Mouse (Mus musculus): ENCODE data around the gene Atp2a3.
A peak's percentile ranks its signal among the peaks of the same experiment; 100 is the strongest.

Gene Atp2a3

GRCm38 (mm10) chr11:72954216-72954615 is 6.8 kb upstream of the Atp2a3 start:
- DNase-seq (ENCODE audit: low read depth) = no peak

DNA sequence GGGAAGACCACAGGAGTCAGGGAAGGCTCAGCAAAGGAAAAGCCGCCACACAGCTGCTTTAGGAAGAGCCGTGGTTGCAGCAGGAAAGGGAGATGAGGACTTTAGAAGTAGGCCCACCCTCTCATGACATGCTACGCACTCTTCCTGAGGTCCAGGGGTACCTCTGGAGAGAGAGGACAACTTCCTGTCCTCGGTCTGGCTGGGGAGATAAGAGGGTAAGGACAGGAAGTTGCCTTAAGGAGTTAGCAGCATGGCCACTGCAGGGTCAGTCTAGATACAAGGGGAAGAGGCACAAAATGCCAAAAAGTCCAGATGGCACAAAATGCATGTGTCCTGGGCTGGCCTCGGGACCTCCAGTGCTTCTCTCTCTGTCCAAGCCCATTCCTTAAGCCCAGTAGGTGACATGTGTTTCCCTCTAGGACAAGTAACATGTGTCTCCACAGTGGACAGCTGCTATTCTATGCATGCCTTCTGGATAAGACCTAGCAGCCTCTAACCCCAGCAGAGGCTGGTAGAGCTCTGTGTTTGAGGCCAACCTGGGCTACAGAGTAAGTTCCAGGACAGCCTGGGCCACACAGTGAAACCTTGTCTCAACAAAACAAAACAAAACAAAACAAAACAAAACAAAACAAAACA is 5.5 kb upstream of the Atp2a3 start:
- no peak for DNase-seq (ENCODE audit: low read depth)

DNA sequence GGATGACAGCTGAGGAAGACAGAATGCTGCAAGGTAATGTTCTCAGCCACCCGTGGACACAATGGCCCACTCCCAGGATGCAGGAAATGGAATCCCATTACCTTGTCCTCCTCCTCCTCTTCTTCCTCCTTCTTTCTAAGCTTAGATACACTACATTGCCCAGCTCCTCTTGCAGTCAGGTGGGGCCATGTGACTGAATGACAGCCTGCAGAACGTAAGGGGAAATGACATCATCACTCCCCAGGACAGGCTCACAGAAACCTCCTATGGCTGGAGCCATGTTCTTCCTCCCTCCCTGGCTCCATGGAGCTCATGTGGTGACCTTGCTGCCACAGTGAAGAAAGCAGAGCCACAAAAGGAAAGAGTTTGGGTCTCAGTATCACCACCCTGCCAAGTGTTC is 3.7 kb upstream of the Atp2a3 start:
- DNase-seq (ENCODE audit: low read depth) = no peak

DNA sequence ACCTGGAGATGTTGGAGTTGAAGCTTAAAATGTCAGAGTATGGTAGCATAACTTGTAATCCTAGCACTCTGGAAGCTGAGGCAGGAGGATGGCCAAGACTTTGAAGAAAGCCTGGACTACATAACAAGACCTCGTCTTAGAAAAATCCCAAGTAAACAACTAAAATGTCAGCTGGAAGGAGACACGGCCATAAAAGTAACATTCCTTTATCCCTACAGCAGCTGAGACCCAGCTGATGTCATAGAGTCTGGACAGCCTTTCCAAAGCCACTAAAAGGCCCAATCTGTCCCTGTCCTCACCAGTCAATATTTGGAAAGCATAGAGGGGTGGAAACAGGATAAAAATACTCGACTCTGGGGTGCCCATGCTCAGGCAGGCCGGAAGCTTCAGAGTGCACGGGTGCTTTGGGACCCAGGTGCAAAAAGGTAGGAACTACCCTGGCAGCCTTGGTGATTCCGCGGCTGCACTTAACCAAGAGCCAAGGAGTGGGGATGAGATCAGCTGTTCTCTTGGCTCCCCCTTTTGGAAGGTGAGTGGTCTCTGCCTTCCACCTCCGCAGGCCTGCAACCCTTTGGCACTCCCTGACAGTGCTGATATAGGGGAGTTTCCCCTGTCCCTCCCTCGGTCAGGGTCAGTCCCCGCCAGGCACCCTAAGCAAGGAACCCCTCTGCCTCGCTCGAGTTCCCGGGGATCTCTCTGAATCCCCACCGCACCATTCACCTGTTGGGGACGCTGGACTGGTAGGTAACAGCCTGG is 867 bp upstream of the Atp2a3 start:
- DNase-seq (ENCODE audit: low read depth) = no peak

DNA sequence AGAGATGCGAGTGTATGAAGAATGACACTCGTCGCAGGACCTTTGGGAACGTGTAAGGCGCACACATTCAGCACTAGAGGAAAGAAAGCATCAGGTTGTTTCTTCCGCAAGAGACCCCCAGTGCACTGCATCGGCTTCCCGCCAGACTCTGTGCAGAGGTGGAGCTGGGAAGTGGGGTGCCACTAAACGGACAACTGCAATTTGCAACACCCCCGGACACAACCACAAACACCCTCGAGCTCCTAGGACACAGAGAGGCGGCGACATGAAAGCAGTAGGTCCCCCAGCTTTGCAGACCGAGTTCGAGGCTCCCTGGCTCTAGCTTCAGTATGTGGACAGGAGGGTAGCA is 272 bp upstream of the Atp2a3 start:
- DNase-seq (ENCODE audit: low read depth) = no peak

DNA sequence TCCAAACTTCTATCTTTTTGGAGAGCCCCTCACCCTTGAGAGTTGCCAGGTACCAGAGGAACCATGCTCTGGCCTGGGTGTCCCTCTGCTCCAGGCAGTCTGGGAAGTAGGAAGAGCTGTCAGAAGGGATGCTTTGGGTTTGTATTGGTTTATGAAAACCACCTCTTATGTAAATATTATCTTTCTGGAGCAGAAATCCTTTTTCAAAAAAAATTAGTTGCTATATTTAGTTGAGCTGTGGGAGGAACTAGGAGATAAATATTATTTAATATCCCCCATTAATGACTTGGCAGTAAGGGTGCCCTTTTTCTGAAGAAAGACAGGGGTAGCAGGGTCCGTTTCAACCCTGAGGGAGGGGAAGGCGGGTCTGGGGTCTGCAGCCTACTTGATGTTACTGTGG is 1.4 kb downstream of the Atp2a3 start:
- DNase-seq (ENCODE audit: low read depth) = no peak

- no peak for DNase-seq (ENCODE audit: low read depth)
These were observed 2.3 kb downstream of the Atp2a3 start for GRCm38 (mm10) chr11:72963058-72963788.

DNA sequence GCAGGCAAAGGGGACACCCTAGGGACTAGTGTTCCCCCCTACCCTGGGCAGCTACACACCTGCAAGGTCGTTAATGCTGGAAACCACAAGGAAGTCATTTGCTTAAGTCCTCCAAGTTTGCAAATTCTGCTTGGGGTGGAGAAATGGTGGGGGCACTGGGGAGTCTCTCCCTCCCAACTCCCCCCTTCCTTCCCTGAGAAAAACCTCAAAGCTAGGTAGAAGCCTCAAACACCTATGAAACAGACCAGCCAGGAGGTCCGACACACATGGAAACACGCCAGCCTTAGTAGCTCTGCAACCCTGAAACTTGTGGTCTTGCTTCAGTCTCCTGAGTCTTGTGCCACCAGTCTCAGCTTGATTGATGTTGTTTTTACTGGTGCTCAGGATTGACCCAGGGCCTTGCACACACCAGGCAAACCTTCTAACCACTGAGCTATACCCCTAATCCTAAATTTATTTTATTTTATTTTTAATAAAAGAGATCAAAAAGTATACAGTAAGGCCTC is 2.9 kb downstream of the Atp2a3 start:
- DNase-seq (ENCODE audit: low read depth) = no peak

DNA sequence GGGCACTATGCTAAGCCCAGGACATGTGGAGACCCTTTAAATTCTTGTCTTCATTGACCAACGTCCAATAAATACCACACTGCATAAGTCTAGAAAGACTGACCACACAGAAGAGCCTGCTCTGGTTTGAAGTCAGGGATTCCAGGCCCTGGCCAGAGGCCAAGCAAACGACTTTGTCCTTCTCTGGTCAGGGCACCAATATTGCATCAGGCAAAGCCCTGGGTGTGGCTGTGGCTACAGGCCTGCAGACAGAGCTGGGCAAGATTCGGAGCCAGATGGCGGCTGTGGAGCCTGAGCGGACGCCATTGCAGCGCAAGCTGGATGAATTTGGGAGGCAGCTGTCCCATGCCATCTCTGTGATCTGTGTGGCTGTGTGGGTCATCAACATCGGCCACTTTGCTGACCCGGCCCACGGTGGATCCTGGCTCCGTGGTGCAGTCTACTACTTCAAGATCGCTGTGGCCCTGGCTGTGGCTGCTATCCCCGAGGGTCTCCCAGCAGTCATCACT is 14.1 kb downstream of the Atp2a3 start:
- no peak for DNase-seq (ENCODE audit: low read depth)

GRCm38 (mm10) chr11:72982516-72982915 is 21.5 kb downstream of the Atp2a3 start:
- no peak for DNase-seq (ENCODE audit: low read depth)

DNA sequence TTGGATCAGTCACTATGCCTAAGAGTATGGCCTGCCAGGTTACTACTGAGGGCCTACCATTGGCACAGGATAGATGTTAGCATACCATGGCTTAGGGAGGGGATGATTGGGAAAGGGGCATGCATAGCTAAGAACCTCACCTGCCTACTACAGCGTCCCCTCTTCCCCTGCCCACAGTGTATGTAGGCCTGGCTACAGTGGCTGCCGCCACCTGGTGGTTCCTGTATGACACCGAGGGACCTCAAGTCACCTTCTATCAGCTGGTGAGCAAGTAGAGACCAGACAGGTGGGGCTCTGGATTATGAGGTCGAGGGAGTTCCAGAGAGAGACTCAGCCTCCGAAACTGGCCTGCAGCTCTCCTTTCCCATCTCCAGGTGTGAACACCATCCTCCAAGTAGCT is 22.3 kb downstream of the Atp2a3 start:
- DNase-seq (ENCODE audit: low read depth) = no peak

DNA sequence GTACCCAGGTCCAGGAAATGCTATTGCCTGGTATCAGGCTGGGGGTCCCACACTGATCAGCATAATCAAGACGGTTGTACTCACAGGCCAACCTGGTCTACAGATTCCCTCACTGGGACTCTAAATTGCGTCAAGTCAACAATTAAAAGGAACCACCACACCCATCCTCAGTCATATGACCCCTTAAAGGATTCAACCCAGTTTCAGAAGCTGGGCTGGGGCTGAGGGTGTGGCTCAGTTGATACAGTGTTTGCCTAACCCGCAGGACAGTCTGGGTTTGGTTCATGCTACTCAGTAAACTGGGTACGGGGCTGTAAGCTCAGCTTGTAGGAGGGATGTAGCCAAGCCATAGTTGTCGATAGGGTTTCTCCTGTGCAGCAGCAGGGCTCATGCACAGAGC is 25.8 kb downstream of the Atp2a3 start:
- no peak for DNase-seq (ENCODE audit: low read depth)

GRCm38 (mm10) chr11:72987234-72987633 is 26.3 kb downstream of the Atp2a3 start:
- no peak for DNase-seq (ENCODE audit: low read depth)

- DNase-seq (ENCODE audit: low read depth) = no peak
These were observed 26.8 kb downstream of the Atp2a3 start for GRCm38 (mm10) chr11:72987807-72988206.

GRCm38 (mm10) chr11:72989044-72989443 is 28.1 kb downstream of the Atp2a3 start:
- DNase-seq (ENCODE audit: low read depth) = no peak

DNA sequence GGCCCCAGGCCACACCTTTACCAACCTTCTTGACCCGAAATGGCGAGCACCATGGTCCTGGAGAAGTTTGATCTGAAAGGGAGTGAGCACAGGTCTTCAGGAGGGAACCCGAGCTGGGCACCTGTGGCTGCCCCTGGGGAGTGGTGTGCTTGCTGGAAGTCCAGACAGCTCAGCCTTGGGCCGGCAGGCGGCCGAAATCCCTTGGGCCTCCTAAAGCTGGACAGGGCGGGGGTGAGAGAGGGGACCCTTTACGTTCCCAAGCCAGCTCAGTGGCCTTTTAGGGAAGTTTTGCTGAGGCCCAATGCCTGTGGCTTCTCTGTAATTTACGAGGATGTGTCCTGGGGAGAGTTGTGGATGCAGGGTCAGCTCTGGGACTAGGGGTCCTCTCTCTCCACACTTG is 29.7 kb downstream of the Atp2a3 start:
- DNase-seq (ENCODE audit: low read depth) = no peak

DNA sequence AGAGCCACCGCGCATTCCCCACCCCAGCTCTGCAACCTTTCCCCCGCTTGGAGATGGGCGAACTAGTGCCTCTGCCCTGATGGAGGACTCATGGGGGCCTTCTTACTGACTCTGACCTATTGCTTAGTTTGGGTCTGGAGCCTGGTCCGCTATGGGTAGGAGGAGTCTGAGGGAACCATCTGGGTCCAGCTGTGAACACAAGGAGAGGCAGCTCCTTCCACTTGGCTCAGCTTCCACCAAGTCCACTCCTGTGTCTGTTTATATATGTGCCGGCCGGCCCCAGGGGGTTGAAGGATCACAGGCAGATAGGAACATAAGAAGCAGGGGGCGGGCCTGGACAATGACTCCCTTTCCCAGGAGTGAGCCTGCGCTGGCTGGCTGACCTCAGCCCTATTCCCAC is 31.0 kb downstream of the Atp2a3 start:
- DNase-seq (ENCODE audit: low read depth) = no peak

DNA sequence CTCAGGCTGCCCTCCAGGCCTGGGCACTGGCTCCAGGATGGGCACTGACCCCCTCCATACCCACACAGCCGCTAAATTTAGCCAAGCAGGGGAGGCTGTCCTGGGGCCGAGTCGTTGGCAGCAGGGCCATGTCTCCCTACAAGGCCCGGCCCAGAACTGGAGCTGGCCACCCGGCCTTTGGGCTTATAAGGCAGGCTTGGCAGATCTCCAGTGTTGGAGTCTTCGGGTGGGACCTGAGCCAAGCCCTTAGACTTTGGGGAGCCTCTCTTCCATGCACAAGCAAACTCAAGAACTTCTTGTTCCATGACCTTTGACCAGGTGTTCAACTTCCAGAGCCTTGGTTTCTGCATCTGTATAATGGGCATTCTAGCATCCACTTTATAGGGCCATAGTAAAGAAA is 35.4 kb downstream of the Atp2a3 start:
- no peak for DNase-seq (ENCODE audit: low read depth)

- DNase-seq (ENCODE audit: low read depth) = no peak
These were observed 35.8 kb downstream of the Atp2a3 start for GRCm38 (mm10) chr11:72996781-72997180.

- DNase-seq (ENCODE audit: low read depth) = no peak
These were observed 36.8 kb downstream of the Atp2a3 start for GRCm38 (mm10) chr11:72997529-72998326.

- DNase-seq (ENCODE audit: low read depth) = peak; percentile 54
These were observed 37.8 kb downstream of the Atp2a3 start, which contains the start of gene P2rx1 for GRCm38 (mm10) chr11:72998771-72999170. Gene P2rx1 (plus strand): TSS chr11:72999103.

- peak; percentile 66 for DNase-seq (ENCODE audit: low read depth)
These were observed 40.1 kb downstream of the Atp2a3 start for GRCm38 (mm10) chr11:73001029-73001428.

All from c-Kit-positive CD71-negative TER-119-negative erythroid progenitor cells, embryonic 14.5 days (primary cell).